Mouse (Mus musculus) myocyte (in vitro differentiated cells): Measurements from ENCODE around the gene Ddx6.

Experiments used
- MAX ChIP-seq: IDR thresholded peaks from one replicate; pipeline ENCODE4 v1.6.1; 2011; ENCODE audit warnings: low read depth, mild to moderate bottlenecking, control low read depth
- POLR2A ChIP-seq: IDR thresholded peaks from one replicate; pipeline ENCODE4 v1.6.1; 2011; ENCODE audit warnings: low read depth, mild to moderate bottlenecking, control low read depth, moderate library complexity; ENCODE audit not compliant: insufficient read length
- REST ChIP-seq: IDR thresholded peaks from one replicate; pipeline ENCODE4 v1.6.1; 2011; ENCODE audit warnings: mild to moderate bottlenecking, control low read depth, moderate library complexity; ENCODE audit not compliant: insufficient read depth, insufficient read length
- SRF ChIP-seq: IDR thresholded peaks from one replicate; pipeline ENCODE4 v1.6.1; 2011; ENCODE audit warnings: low read depth; ENCODE audit not compliant: control insufficient read depth, insufficient read length
- USF1 ChIP-seq: IDR thresholded peaks from one replicate; pipeline ENCODE4 v1.6.1; 2011; ENCODE audit warnings: low read depth, mild to moderate bottlenecking, control low read depth, moderate library complexity

DNA sequence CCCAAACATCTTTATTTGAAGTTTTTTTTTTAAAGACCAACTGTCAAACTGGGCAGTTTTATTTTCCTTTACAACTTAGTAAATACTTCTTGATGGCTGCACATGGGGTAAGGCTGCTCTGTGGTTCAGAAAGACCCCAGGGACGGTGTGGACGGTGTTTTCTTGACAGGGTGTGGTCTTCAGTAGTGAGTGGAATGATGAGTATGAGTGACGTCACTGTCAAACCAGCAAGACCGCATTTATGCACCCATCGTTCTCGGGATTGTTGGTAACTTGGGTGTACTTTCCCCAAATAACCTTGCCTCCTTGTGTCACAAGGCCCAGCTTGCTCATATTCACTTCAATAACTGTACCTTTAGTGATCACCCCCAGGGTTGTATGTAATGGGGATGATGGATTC is 59.0 kb downstream of the Ddx6 start:
- TF ChIP-seq POLR2A = no peak
- no peak for TF ChIP-seq SRF
- TF ChIP-seq USF1 = no peak
- TF ChIP-seq MAX = no peak
- TF ChIP-seq REST = no peak
